ENCODE assay signal across 12 mouse cellular contexts in genomic region chr17:49172800-49173150, GRCm38 (mm10).
DNase-seq lines count a peak whose midpoint lies in the region; ATAC-seq and TF ChIP-seq lines count a peak whose summit lies in the region.
"Had no signal": no experiment of that assay in that cellular context is flagged by ENCODE, and none has a peak within 500 bp of the region (broad histone marks: within the 10 kb centered on the region; RNA-seq: fewer than 3 reads in every experiment).

No protein-coding gene starts in this region.

- H3K4me2 ChIP-seq in midbrain, embryonic 12.5 days (replicated peaks), result peak overlapping the region; percentile 65; the same call in 1 of the 2 replicates
- peak overlapping the region; percentile 55; the same call in 1 of the 2 replicates for H3K4me2 ChIP-seq in hindbrain, embryonic 14.5 days (replicated peaks)
- peak overlapping the region; percentile 53; the same call in 1 of the 2 replicates for H3K4me2 ChIP-seq in midbrain, postnatal 0 days (ENCODE audit: low read depth, low read length, poor library complexity, severe bottlenecking)
- H3K4me2 ChIP-seq in liver, embryonic 12.5 days, result no peak overlapping the region

- TF ChIP-seq CTCF in midbrain, postnatal 0 days (IDR thresholded peaks at IDR 0.05), result no peak

- H3K9me3 ChIP-seq in midbrain, embryonic 12.5 days, result no peaks in the 10 kb centered on the region
- H3K9me3 ChIP-seq in midbrain, embryonic 10.5 days (replicated peaks), result no peaks in the 10 kb centered on the region
- no peaks in the 10 kb centered on the region for H3K9me3 ChIP-seq in hindbrain, embryonic 14.5 days (ENCODE audit: control insufficient read depth, low read length)
- H3K9me3 ChIP-seq in midbrain, postnatal 0 days (ENCODE audit: low read length), result no peaks in the 10 kb centered on the region; the same call in 1 of the 2 replicates
- H3K9me3 ChIP-seq in liver, embryonic 12.5 days (replicated peaks), result no peaks in the 10 kb centered on the region
- H3K9me3 ChIP-seq: stomach, embryonic 15.5 days had no signal

- no peak overlapping the region for H3K27ac ChIP-seq in midbrain, embryonic 12.5 days (replicated peaks)
- H3K27ac ChIP-seq in midbrain, embryonic 10.5 days (replicated peaks), result no peak overlapping the region
- no peak overlapping the region for H3K27ac ChIP-seq in hindbrain, embryonic 14.5 days
- no peak overlapping the region for H3K27ac ChIP-seq in midbrain, postnatal 0 days (ENCODE audit: low read depth, low read length)
- no peak overlapping the region for H3K27ac ChIP-seq in liver, embryonic 12.5 days
- H3K27ac ChIP-seq: layer of hippocampus, adult 2 months; liver, embryonic 14.5 days; stomach, embryonic 15.5 days had no signal

- 56% methylated on average over 8 of the region's 8 CpGs for WGBS in midbrain, embryonic 12.5 days
- WGBS in midbrain, embryonic 10.5 days, result 64% methylated on average over 8 of the region's 8 CpGs
- WGBS in hindbrain, embryonic 14.5 days, result 51% methylated on average over 8 of the region's 8 CpGs
- WGBS in midbrain, postnatal 0 days, result 53% methylated on average over 8 of the region's 8 CpGs
- 51% methylated on average over 8 of the region's 8 CpGs for WGBS in liver, embryonic 12.5 days (ENCODE audit: insufficient replicate concordance)

- DNase-seq in midbrain, embryonic 10.5 days (ENCODE audit: low spot score), result no peak
- DNase-seq in hindbrain, embryonic 14.5 days (ENCODE audit: low spot score), result no peak
- no peak for DNase-seq in midbrain, postnatal 0 days (ENCODE audit: low spot score)
- peak; percentile 40 to 58 for DNase-seq in thymus, postnatal 36 days
- no peak for DNase-seq in frontal cortex, postnatal 14 days (ENCODE audit: low spot score in 2 of 2)
- DNase-seq: cerebellum, adult 11-12 months; kidney, adult 18-20 months had no signal

- H3K4me1 ChIP-seq in midbrain, embryonic 12.5 days, result peaks cover 17% of the 10 kb centered on the region
- H3K4me1 ChIP-seq in midbrain, embryonic 10.5 days, result peaks cover 21% of the 10 kb centered on the region
- peaks cover 11% of the 10 kb centered on the region for H3K4me1 ChIP-seq in hindbrain, embryonic 14.5 days (replicated peaks; ENCODE audit: control insufficient read depth, insufficient read depth, low read length)
- H3K4me1 ChIP-seq in midbrain, postnatal 0 days (ENCODE audit: insufficient read depth, low read length), result no peaks in the 10 kb centered on the region
- H3K4me1 ChIP-seq in liver, embryonic 12.5 days, result 0 out of 2 replicates have a peak, but pooled peaks cover 6% of the 10 kb centered on the region

- peaks cover 36% of the 10 kb centered on the region for H3K27me3 ChIP-seq in midbrain, embryonic 12.5 days
- peaks cover 37% of the 10 kb centered on the region for H3K27me3 ChIP-seq in midbrain, embryonic 10.5 days (ENCODE audit: low read depth, poor library complexity, severe bottlenecking)
- no peaks in the 10 kb centered on the region for H3K27me3 ChIP-seq in hindbrain, embryonic 14.5 days (ENCODE audit: control insufficient read depth, insufficient read depth, low read length)
- peaks cover 6% of the 10 kb centered on the region; the same call in 1 of the 2 replicates for H3K27me3 ChIP-seq in midbrain, postnatal 0 days (ENCODE audit: insufficient read depth, low read length)
- H3K27me3 ChIP-seq in liver, embryonic 12.5 days (replicated peaks), result peaks cover 34% of the 10 kb centered on the region

- H3K9ac ChIP-seq in midbrain, embryonic 12.5 days (replicated peaks), result no peak overlapping the region
- H3K9ac ChIP-seq in hindbrain, embryonic 14.5 days, result no peak overlapping the region
- H3K9ac ChIP-seq in midbrain, postnatal 0 days (replicated peaks; ENCODE audit: low read length, poor library complexity, severe bottlenecking), result no peak overlapping the region
- no peak overlapping the region for H3K9ac ChIP-seq in liver, embryonic 12.5 days
- H3K9ac ChIP-seq: liver, embryonic 14.5 days; stomach, embryonic 15.5 days had no signal

- H3K36me3 ChIP-seq in midbrain, embryonic 12.5 days, result no peaks in the 10 kb centered on the region
- no peaks in the 10 kb centered on the region for H3K36me3 ChIP-seq in midbrain, embryonic 10.5 days
- H3K36me3 ChIP-seq in hindbrain, embryonic 14.5 days (replicated peaks; ENCODE audit: control insufficient read depth, insufficient read depth), result no peaks in the 10 kb centered on the region
- H3K36me3 ChIP-seq in midbrain, postnatal 0 days (ENCODE audit: insufficient read depth, low read length), result no peaks in the 10 kb centered on the region
- no peaks in the 10 kb centered on the region for H3K36me3 ChIP-seq in liver, embryonic 12.5 days
- H3K36me3 ChIP-seq: stomach, embryonic 15.5 days had no signal

- ATAC-seq in midbrain, embryonic 12.5 days (ENCODE audit: low FRiP score, low read depth), result no peak
- ATAC-seq in hindbrain, embryonic 14.5 days (ENCODE audit: low FRiP score), result no peak
- ATAC-seq in midbrain, postnatal 0 days (ENCODE audit: low FRiP score), result no peak
- no peak for ATAC-seq in liver, embryonic 12.5 days

- H3K4me3 ChIP-seq in midbrain, embryonic 12.5 days, result no peak overlapping the region
- H3K4me3 ChIP-seq in midbrain, embryonic 10.5 days, result no peak overlapping the region
- no peak overlapping the region for H3K4me3 ChIP-seq in hindbrain, embryonic 14.5 days (replicated peaks; ENCODE audit: low read length)
- no peak overlapping the region for H3K4me3 ChIP-seq in midbrain, postnatal 0 days (ENCODE audit: low read depth, low read length)
- H3K4me3 ChIP-seq in liver, embryonic 12.5 days, result no peak overlapping the region

Comparison
In these comparisons a context has a peak if more than half of its experiments do, and no peak if none do; other contexts are left out.
1. DNase-seq: peak in thymus, postnatal 36 days (2 of 2); none in midbrain, embryonic 10.5 days (single experiment), hindbrain, embryonic 14.5 days (single experiment), midbrain, postnatal 0 days (single experiment) and frontal cortex, postnatal 14 days (0 of 2).